Mouse (Mus musculus) embryonic facial prominence, embryonic 15.5 days (tissue): ENCODE results near the gene Fbxw21. TPM values are rescaled to one million over a fixed set of nuclear protein-coding genes. Genes with fewer than 3 reads are reported as not detected.

Experiments used
- ATAC-seq: fragments of 200-750 bp; cut with Nextera tagmentation; 2 replicates; pipeline ENCODE4 v1.8.0; 2017; ENCODE audit warnings: low read depth, moderate TSS enrichment; ENCODE audit not compliant: insufficient number of reproducible peaks, low FRiP score, low TSS enrichment
- H3K27ac ChIP-seq: fragments of 300-500 bp; sonication (generic); replicated peaks from 2 replicates; pipeline ENCODE4 v1.5.1; 2015; ENCODE audit warnings: mild to moderate bottlenecking, inconsistent platforms
- H3K27me3 ChIP-seq: fragments of 300-500 bp; sonication (generic); 2 replicates; pipeline ENCODE4 v1.6.1; 2015; ENCODE audit warnings: inconsistent platforms
- H3K36me3 ChIP-seq: fragments of 300-500 bp; sonication (generic); 2 replicates; pipeline ENCODE4 v1.6.1; 2015; ENCODE audit warnings: mild to moderate bottlenecking, inconsistent platforms
- H3K4me1 ChIP-seq: fragments of 300-500 bp; sonication (generic); 2 replicates; pipeline ENCODE4 v1.6.1; 2015; ENCODE audit warnings: inconsistent platforms
- H3K4me2 ChIP-seq: fragments of 300-500 bp; sonication (generic); replicated peaks from 2 replicates; pipeline ENCODE4 v1.6.1; 2015; ENCODE audit warnings: mild to moderate bottlenecking, inconsistent platforms
- H3K4me3 ChIP-seq: fragments of 300-500 bp; sonication (generic); replicated peaks from 2 replicates; pipeline ENCODE4 v1.5.1; 2015; ENCODE audit warnings: mild to moderate bottlenecking, inconsistent platforms
- H3K9ac ChIP-seq: fragments of 300-500 bp; sonication (generic); 2 replicates; pipeline ENCODE4 v1.6.1; 2015; ENCODE audit warnings: inconsistent platforms
- H3K9me3 ChIP-seq: fragments of 300-500 bp; sonication (generic); replicated peaks from 2 replicates; pipeline ENCODE4 v1.6.1; 2016; ENCODE audit warnings: inconsistent platforms
- WGBS: fragments of 180-500 bp; shearing (Covaris S2); methylation state at CpG from one replicate; pipeline ENCODE4 v1.1.7; 2015; 5-methylcytosine and 5-hydroxymethylcytosine counted together
- polyA plus RNA-seq: library from polyadenylated mRNA; unstranded; fragments of >200 nt; fragmentation: Nextera tagmentation; extraction: Ambion mirVana; gene quantifications from 2 replicates; pipeline ENCODE4 v1.2.1, GENCODE M21; 2015

The Fbxw21 gene
- polyA plus RNA-seq, 1 experiment from 2014 or later, result not detected

- no peak overlapping the region for H3K9ac ChIP-seq
- H3K9me3 ChIP-seq, result no peaks in the 10 kb centered on the region
- H3K36me3 ChIP-seq, result 0 out of 2 replicates have a peak, but pooled peaks cover 18% of the 10 kb centered on the region
- H3K4me3 ChIP-seq, result no peak overlapping the region
- WGBS, result 64% methylated on average over 15 of the region's 15 CpGs
- 0 out of 2 replicates have a peak overlapping the region, but pooled peaks have one; percentile 2 for H3K4me2 ChIP-seq
- H3K27ac ChIP-seq, result peak overlapping the region; percentile 63; the same call in 1 of the 2 replicates
- ATAC-seq, result no peak
- H3K27me3 ChIP-seq, result no peaks in the 10 kb centered on the region
- H3K4me1 ChIP-seq, result peaks cover 34% of the 10 kb centered on the region
These were observed 71.4 kb downstream of the Fbxw21 start for GRCm38 (mm10) chr9:109090446-109090845.

Other genes with a start within 250 kb of the Fbxw21 start
- 0.38 and 0.83 TPM in 2 replicates for gene Tmem89, start 247.4 kb downstream of the Fbxw21 start, polyA plus RNA-seq
- gene Uqcrc1, start 225.4 kb downstream of the Fbxw21 start, polyA plus RNA-seq, result 470 and 480 TPM in 2 replicates
- gene Col7a1, start 208.5 kb downstream of the Fbxw21 start, polyA plus RNA-seq, result 38.7 and 48.9 TPM in 2 replicates
- gene Ucn2, start 176.0 kb downstream of the Fbxw21 start, polyA plus RNA-seq, result 0.89 and 1.2 TPM in 2 replicates
- gene Pfkfb4, start 170.3 kb downstream of the Fbxw21 start, polyA plus RNA-seq, result 14.0 and 14.9 TPM in 2 replicates
- gene Shisa5, start 123.5 kb downstream of the Fbxw21 start, polyA plus RNA-seq, result 106 and 116 TPM in 2 replicates
- 21.0 and 22.5 TPM in 2 replicates for gene Trex1, start 102.3 kb downstream of the Fbxw21 start, polyA plus RNA-seq
- 26.8 and 30.8 TPM in 2 replicates for gene Atrip, start 87.9 kb downstream of the Fbxw21 start, polyA plus RNA-seq
- 13.7 and 16.6 TPM in 2 replicates for gene Ccdc51, start 79.5 kb downstream of the Fbxw21 start, polyA plus RNA-seq
- 509 and 534 TPM in 2 replicates for gene Tma7, start 79.5 kb downstream of the Fbxw21 start, polyA plus RNA-seq
- 14.4 and 15.7 TPM in 2 replicates for gene Plxnb1, start 66.7 kb downstream of the Fbxw21 start, polyA plus RNA-seq
- gene Fbxw13, start 33.9 kb upstream of the Fbxw21 start, polyA plus RNA-seq, result not detected in 2 replicates
- not detected in 2 replicates for gene Fbxw20, start 72.7 kb upstream of the Fbxw21 start, polyA plus RNA-seq
- gene Fbxw14, start 125.6 kb upstream of the Fbxw21 start, polyA plus RNA-seq, result not detected in 2 replicates
- not detected in 2 replicates for gene Fbxw28, start 177.6 kb upstream of the Fbxw21 start, polyA plus RNA-seq
- gene Fbxw22, start 242.3 kb upstream of the Fbxw21 start, polyA plus RNA-seq, result not detected in 2 replicates